Mouse (Mus musculus): Measurements from ENCODE around the gene Hspa12b. TPM values are rescaled to one million over a fixed set of nuclear protein-coding genes. Genes with fewer than 3 reads are reported as not detected.

Hspa12b gene
- polyA plus RNA-seq, 1 experiment = 10.5 TPM

DNA sequence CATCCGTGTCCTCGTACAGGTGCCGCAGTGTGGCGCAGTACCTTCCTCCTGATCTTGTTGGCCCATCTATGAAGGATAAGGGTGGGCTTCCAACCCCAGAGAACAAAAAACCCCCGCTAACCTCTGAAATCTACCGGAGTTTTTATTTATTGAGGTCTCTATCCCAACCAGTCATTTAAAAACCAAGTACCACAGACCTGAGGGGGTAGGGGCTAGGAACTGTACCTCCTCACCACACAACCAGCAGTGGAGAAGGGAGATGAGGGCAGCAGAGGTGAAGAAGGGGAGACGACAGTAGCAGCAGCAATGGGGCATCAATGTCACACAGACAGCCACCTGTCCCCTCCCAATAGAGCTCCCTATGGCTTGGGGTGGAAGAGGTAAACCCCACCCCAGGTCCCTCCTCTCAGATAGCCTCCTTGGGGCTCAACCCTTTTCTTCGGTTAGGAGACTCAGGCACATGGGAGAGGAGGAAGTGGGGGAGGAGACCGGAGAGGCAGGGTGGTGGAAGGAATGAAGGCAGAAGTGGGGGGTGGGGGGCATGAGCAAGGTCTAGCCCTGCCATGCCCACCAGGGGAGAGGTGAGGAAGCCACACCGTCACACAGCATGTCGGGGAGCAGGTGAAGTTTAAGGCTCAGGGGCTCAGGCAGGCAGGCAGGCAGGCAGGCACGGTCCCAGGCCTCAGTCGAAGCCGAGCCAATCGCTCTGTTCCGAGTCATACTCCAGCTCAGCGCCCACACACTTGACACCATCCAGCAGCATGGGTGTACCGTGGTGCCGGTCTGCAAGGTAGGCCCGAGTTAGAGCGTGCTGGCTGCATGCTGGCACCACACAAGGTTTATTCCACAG lies 19.3 kb downstream of the Hspa12b start:
- DNase-seq (ENCODE audit: extremely low spot score in 1 of 2, low spot score in 1 of 2) = peak in 1 of 2 experiments; percentile 44

- DNase-seq (ENCODE audit: extremely low spot score in 1 of 2, low spot score in 1 of 2) = no peak
Observed at GRCm38 (mm10) chr2:131147043-131147365, 19.9 kb downstream of the Hspa12b start.

DNA sequence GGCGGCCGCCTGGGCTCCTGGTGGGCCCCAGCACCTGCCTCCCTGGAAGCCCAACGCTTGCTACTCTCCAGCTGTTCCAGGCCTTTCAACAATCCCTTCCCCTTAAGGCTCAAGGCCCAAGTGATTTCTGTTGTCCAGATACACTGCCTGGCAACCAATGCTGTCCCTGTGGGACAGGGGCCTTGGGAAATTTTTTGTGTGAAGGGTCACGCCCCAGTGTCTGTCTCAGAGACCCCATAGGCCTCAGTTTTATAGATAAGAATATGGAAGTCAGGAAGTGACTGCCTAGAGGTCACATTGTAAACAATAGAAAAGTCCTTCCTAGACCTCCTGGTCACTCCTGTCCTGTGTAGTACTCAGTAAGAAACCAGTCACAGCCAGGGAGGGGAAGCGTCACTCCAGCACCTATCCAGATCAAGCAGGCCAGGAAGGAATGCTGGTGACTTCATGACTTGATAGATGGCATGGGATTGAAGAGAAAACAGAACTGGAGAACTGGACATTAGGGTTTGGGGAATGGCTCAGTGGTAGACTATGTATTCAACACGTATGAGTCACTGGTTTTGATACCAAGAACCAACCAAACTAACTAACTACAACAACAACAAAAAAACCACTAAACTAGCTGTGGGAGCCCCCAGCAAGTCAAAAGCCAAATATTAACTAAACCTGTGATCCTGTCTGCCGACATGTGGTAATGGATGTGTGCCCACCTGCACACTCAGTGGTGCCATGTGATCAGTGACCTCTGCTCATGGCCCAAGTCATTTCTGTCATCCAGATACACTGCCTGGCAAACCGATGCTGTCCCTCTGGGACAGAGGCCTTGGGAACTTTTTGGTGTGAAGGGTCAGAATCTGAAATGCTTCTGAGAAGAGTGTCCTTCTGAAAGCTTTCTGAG lies 21.5 kb downstream of the Hspa12b start:
- no peak for DNase-seq (ENCODE audit: extremely low spot score in 1 of 2, low spot score in 1 of 2)

DNA sequence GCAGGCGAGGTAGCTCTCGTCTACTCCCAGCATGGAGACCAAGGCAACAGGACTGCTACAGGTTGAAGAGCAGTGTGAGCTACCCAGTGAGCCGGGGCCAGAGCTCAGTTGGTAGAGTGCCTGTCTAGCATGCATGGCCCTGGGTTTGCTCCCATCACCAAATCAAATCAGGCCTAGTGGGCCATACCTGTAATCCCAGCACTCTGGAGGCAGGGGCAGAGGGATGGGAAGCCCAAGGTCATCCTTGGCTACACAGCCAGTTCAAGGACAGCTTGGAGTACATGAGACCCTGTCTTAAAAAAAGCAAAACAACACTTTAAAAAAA lies 22.1 kb downstream of the Hspa12b start:
- DNase-seq (ENCODE audit: extremely low spot score in 1 of 2, low spot score in 1 of 2) = no peak

DNA sequence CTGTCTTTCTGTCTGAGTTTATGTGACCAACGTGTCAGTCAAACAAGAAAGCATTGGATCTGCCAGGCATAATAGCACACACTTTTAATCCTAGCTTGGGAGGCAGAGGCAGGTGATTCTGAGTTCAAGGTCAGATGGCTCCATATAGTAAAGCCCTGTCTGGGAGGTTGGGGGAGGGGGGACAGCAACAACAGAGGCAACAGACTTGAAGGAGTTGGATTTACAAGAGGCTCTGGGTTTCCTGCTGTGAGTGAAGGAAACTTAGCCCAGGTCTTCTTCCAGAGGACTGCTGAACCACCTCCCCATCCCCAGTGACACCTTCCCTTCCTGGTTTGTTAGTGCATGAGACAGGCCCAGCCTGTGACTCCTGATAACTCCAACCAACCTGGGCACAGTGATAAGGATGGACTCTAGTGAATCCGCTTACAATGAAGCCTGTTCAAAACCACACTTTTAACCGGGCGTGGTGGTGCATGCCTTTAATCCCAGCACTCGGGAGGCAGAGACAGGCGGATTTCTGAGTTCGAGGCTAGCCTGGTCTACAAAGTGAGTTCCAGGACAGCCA lies 25.2 kb downstream of the Hspa12b start:
- no peak for DNase-seq (ENCODE audit: extremely low spot score in 1 of 2, low spot score in 1 of 2)

DNA sequence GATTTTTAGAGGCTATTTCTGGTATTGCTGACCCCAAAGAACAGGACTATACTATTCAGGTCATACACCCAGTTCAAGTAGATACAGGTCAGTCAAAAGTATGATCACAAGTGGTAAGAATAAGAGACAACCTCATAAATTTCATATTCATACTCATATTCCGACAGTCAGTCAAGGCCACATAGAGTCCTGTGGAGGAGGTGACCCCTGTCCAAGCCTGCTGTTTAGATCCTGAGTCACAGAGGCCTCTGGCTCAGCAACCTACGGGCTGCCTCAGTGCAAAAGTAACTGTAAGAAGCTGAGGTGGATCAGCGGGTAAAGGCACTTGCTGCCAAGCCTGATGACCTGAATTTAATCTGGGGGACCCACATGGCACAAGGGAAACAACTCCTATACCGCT lies 27.0 kb downstream of the Hspa12b start:
- no peak for DNase-seq (ENCODE audit: extremely low spot score in 1 of 2, low spot score in 1 of 2)

DNA sequence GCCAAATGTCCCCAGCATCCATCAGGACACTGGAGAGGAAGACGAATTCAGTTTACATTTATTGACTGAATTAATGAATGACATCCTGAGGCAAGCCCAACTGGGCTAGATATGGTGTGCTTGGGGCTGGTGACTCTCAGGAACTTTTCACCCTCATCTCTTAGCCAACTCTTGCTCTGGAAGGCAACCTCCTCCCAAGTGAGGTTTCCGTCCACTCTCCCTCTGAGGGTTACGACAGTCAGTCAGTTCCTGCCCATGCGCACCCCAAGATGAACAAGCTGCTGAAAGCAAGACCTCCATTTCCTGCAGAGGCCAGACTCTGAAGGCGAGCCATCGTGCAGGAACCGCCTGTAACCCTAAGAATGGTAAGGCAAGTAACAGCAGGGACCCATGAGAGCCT lies 29.9 kb downstream of the Hspa12b start:
- no peak for DNase-seq (ENCODE audit: extremely low spot score in 1 of 2, low spot score in 1 of 2)

- DNase-seq (ENCODE audit: extremely low spot score in 1 of 2, low spot score in 1 of 2) = no peak
Observed at GRCm38 (mm10) chr2:131159491-131159910, 32.4 kb downstream of the Hspa12b start.

- DNase-seq (ENCODE audit: extremely low spot score in 1 of 2, low spot score in 1 of 2) = peak; percentile 94 to 96
Observed at GRCm38 (mm10) chr2:131159938-131160581, 33.0 kb downstream of the Hspa12b start, which contains the start of gene 1700037H04Rik. TSS of gene 1700037H04Rik (minus strand) at chr2:131160081.

- DNase-seq (ENCODE audit: extremely low spot score in 1 of 2, low spot score in 1 of 2) = peak in 1 of 2 experiments; percentile 54
Observed at GRCm38 (mm10) chr2:131160671-131161111, 33.6 kb downstream of the Hspa12b start.

GRCm38 (mm10) chr2:131163924-131164323 lies 36.8 kb downstream of the Hspa12b start:
- no peak for DNase-seq (ENCODE audit: extremely low spot score in 1 of 2, low spot score in 1 of 2)

DNA sequence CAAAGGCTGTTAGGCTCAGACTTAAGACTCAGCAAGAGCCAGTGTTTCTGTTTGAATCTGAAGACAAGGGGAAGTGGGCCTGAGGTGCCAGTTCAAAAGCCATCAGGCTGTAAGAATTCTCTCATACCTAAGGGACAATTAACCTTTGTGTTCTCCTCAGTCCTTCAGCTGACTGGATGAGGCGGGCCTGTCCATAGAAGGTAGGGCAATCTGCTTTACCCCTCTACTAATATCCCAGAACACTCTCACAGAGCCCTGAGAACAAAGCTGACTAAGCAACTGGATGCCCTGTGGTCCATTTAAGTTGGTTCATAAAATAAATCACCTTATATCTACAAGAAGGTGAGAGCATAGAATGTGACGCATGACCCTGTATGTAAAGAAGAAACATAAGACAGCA lies 39.1 kb downstream of the Hspa12b start:
- DNase-seq (ENCODE audit: extremely low spot score in 1 of 2, low spot score in 1 of 2) = no peak

GRCm38 (mm10) chr2:131167984-131168383 lies 40.9 kb downstream of the Hspa12b start:
- no peak for DNase-seq (ENCODE audit: extremely low spot score in 1 of 2, low spot score in 1 of 2)

GRCm38 (mm10) chr2:131168914-131169313 lies 41.8 kb downstream of the Hspa12b start:
- DNase-seq (ENCODE audit: extremely low spot score in 1 of 2, low spot score in 1 of 2) = no peak

- no peak for DNase-seq (ENCODE audit: extremely low spot score in 1 of 2, low spot score in 1 of 2)
Observed at GRCm38 (mm10) chr2:131170936-131171335, 43.9 kb downstream of the Hspa12b start.

DNA sequence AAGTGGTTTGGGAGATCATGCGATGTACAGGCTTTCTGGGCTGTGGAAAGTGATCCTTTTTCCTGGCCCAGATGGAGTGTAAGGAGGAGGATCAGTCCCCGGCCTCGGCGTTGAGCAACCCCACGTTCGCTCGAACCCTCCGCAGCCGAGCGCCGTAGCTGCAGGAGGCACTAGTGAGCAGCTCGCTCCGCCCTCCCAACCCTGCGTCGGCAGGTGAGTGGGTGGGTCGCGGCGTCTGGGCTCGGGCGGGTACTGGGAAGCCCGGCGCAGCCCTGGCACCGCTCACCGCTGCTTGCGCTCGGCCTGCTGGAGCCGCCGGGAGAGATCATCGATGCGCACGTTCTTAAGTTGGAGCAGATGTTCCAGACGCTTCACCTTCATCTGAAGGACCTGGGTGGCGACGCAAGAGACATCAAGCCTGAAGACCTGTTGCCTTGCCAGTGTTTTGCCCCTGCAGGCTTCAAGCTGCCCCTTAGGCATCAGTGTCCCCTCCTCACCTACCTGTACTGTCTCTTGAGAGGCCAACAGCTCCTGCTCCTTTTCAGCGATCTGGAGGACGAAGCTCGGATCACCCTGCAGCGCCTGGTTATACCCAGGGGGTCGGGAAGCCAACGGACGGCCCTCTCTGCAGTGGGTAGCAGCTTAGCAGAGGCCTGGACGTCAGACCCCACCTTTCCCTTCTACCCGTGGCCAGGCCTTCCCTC lies 44.5 kb downstream of the Hspa12b start:
- DNase-seq (ENCODE audit: extremely low spot score in 1 of 2, low spot score in 1 of 2) = peak in 1 of 2 experiments; percentile 81

GRCm38 (mm10) chr2:131172322-131172721 lies 45.2 kb downstream of the Hspa12b start:
- DNase-seq (ENCODE audit: extremely low spot score in 1 of 2, low spot score in 1 of 2) = no peak

- peak; percentile 74 to 84 for DNase-seq (ENCODE audit: extremely low spot score in 1 of 2, low spot score in 1 of 2)
Observed at GRCm38 (mm10) chr2:131174700-131175099, 47.6 kb downstream of the Hspa12b start.

- no peak for DNase-seq (ENCODE audit: extremely low spot score in 1 of 2, low spot score in 1 of 2)
Observed at GRCm38 (mm10) chr2:131175286-131175944, 48.3 kb downstream of the Hspa12b start.

GRCm38 (mm10) chr2:131175945-131176309 lies 48.8 kb downstream of the Hspa12b start:
- no peak for DNase-seq (ENCODE audit: extremely low spot score in 1 of 2, low spot score in 1 of 2)

All from frontal cortex, adult 2 months (tissue).